Mouse (Mus musculus): ENCODE results near the gene Ece1. TPM values are rescaled to one million over a fixed set of nuclear protein-coding genes. Genes with fewer than 3 reads are reported as not detected.

Ece1 gene
- polyA plus RNA-seq, 1 experiment: 69.9 TPM

- Histone ChIP-seq H3ac (ENCODE audit: control insufficient read depth, insufficient read length) (no peak overlapping the region), H3K27me3 (ENCODE audit: control insufficient read depth, insufficient read depth, insufficient read length) (no peaks in the 10 kb centered on the region), H3K79me2 (ENCODE audit: control insufficient read depth, insufficient read depth) (no peaks in the 10 kb centered on the region), H3K4me2 (ENCODE audit: low read depth) (no peak overlapping the region), H3K4me3 (no peak overlapping the region), H3K36me3 (ENCODE audit: control insufficient read depth, insufficient read depth) (no peaks in the 10 kb centered on the region)
- TF ChIP-seq USF1 (IDR thresholded peaks at IDR 0.05; ENCODE audit: low read depth): no peak
- no peak for TF ChIP-seq TCF3 (IDR thresholded peaks at IDR 0.05; ENCODE audit: insufficient read length, low read depth)
- TF ChIP-seq MYOG (IDR thresholded peaks at IDR 0.05; ENCODE audit: control insufficient read depth in 1 of 3, insufficient read depth in 1 of 3, insufficient read length in 2 of 3, low read depth in 2 of 3): no peak
- no peak for TF ChIP-seq REST (IDR thresholded peaks at IDR 0.05; ENCODE audit: insufficient read depth, insufficient read length)
- TF ChIP-seq POLR2AphosphoS2 (IDR thresholded peaks at IDR 0.05; ENCODE audit: insufficient read length, low read depth): no peak
- TF ChIP-seq CEBPB (IDR thresholded peaks at IDR 0.05; ENCODE audit: insufficient read depth, poor library complexity, severe bottlenecking): no peak
- TF ChIP-seq TCF12 (IDR thresholded peaks at IDR 0.05; ENCODE audit: insufficient read depth, poor library complexity, severe bottlenecking): no peak
- no peak for TF ChIP-seq POLR2A (IDR thresholded peaks at IDR 0.05; ENCODE audit: insufficient read length, low read depth)
- no peak for TF ChIP-seq SRF (IDR thresholded peaks at IDR 0.05; ENCODE audit: control insufficient read depth, insufficient read length, low read depth)
- no peak for TF ChIP-seq E2F4 (IDR thresholded peaks at IDR 0.05; ENCODE audit: insufficient read depth)
- TF ChIP-seq MYOD1 (IDR thresholded peaks at IDR 0.05; ENCODE audit: control insufficient read depth in 1 of 3, insufficient read length in 2 of 3, low read depth in 2 of 3): no peak
- TF ChIP-seq MAX (IDR thresholded peaks at IDR 0.05; ENCODE audit: low read depth): no peak
Measured at GRCm38 (mm10) chr4:137855741-137856341, 6.2 kb upstream of the Ece1 start.

DNA sequence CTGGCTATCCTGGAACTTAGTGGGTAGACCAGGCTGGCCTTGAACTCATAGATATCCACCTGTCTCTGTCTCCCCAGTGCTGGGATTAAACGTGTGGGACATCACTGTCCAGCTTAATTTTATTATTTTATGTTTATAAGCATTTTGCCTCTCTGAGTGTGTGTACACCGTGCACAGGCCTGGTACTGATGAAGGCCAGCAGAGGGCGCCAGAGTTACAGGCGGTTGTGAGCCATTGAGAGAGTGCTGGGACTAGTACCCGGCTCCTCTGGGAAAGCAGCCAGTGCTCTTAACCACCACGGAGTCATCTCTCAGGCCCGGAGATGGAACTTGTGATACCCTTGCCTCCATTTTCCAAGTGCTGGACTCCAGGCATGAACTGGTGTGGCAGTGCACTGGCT, 4.9 kb upstream of the Ece1 start:
- no peak overlapping the region for H3ac ChIP-seq (ENCODE audit: control insufficient read depth, insufficient read length)
- H3K79me2 ChIP-seq (ENCODE audit: control insufficient read depth, insufficient read depth): no peaks in the 10 kb centered on the region
- H3K27me3 ChIP-seq (ENCODE audit: control insufficient read depth, insufficient read depth, insufficient read length): no peaks in the 10 kb centered on the region
- H3K4me2 ChIP-seq (ENCODE audit: low read depth): no peak overlapping the region
- no peak overlapping the region for H3K4me3 ChIP-seq
- no peaks in the 10 kb centered on the region for H3K36me3 ChIP-seq (ENCODE audit: control insufficient read depth, insufficient read depth)
- no peak for TF ChIP-seq MAX (IDR thresholded peaks at IDR 0.05; ENCODE audit: low read depth)
- no peak for TF ChIP-seq TCF12 (IDR thresholded peaks at IDR 0.05; ENCODE audit: insufficient read depth, poor library complexity, severe bottlenecking)
- TF ChIP-seq TCF3 (IDR thresholded peaks at IDR 0.05; ENCODE audit: insufficient read length, low read depth): no peak
- no peak for TF ChIP-seq MYOG (IDR thresholded peaks at IDR 0.05; ENCODE audit: control insufficient read depth in 1 of 3, insufficient read depth in 1 of 3, insufficient read length in 2 of 3, low read depth in 2 of 3)
- no peak for TF ChIP-seq SRF (IDR thresholded peaks at IDR 0.05; ENCODE audit: control insufficient read depth, insufficient read length, low read depth)
- TF ChIP-seq E2F4 (IDR thresholded peaks at IDR 0.05; ENCODE audit: insufficient read depth): no peak
- TF ChIP-seq REST (IDR thresholded peaks at IDR 0.05; ENCODE audit: insufficient read depth, insufficient read length): no peak
- no peak for TF ChIP-seq MYOD1 (IDR thresholded peaks at IDR 0.05; ENCODE audit: control insufficient read depth in 1 of 3, insufficient read length in 2 of 3, low read depth in 2 of 3)
- TF ChIP-seq USF1 (IDR thresholded peaks at IDR 0.05; ENCODE audit: low read depth): no peak
- TF ChIP-seq CEBPB (IDR thresholded peaks at IDR 0.05; ENCODE audit: insufficient read depth, poor library complexity, severe bottlenecking): no peak
- no peak for TF ChIP-seq POLR2AphosphoS2 (IDR thresholded peaks at IDR 0.05; ENCODE audit: insufficient read length, low read depth)
- TF ChIP-seq POLR2A (IDR thresholded peaks at IDR 0.05; ENCODE audit: insufficient read length, low read depth): no peak

GRCm38 (mm10) chr4:137858371-137858770, 3.7 kb upstream of the Ece1 start:
- Histone ChIP-seq H3K4me2 (ENCODE audit: low read depth) (no peak overlapping the region), H3ac (ENCODE audit: control insufficient read depth, insufficient read length) (no peak overlapping the region), H3K36me3 (ENCODE audit: control insufficient read depth, insufficient read depth) (no peaks in the 10 kb centered on the region), H3K79me2 (ENCODE audit: control insufficient read depth, insufficient read depth) (peaks cover 11% of the 10 kb centered on the region), H3K27me3 (ENCODE audit: control insufficient read depth, insufficient read depth, insufficient read length) (no peaks in the 10 kb centered on the region), H3K4me3 (no peak overlapping the region)
- no peak for TF ChIP-seq MYOD1 (IDR thresholded peaks at IDR 0.05; ENCODE audit: control insufficient read depth in 1 of 3, insufficient read length in 2 of 3, low read depth in 2 of 3)
- TF ChIP-seq SRF (IDR thresholded peaks at IDR 0.05; ENCODE audit: control insufficient read depth, insufficient read length, low read depth): no peak
- no peak for TF ChIP-seq TCF12 (IDR thresholded peaks at IDR 0.05; ENCODE audit: insufficient read depth, poor library complexity, severe bottlenecking)
- no peak for TF ChIP-seq CEBPB (IDR thresholded peaks at IDR 0.05; ENCODE audit: insufficient read depth, poor library complexity, severe bottlenecking)
- no peak for TF ChIP-seq MAX (IDR thresholded peaks at IDR 0.05; ENCODE audit: low read depth)
- no peak for TF ChIP-seq USF1 (IDR thresholded peaks at IDR 0.05; ENCODE audit: low read depth)
- TF ChIP-seq MYOG (IDR thresholded peaks at IDR 0.05; ENCODE audit: control insufficient read depth in 1 of 3, insufficient read depth in 1 of 3, insufficient read length in 2 of 3, low read depth in 2 of 3): no peak
- no peak for TF ChIP-seq POLR2AphosphoS2 (IDR thresholded peaks at IDR 0.05; ENCODE audit: insufficient read length, low read depth)
- no peak for TF ChIP-seq E2F4 (IDR thresholded peaks at IDR 0.05; ENCODE audit: insufficient read depth)
- no peak for TF ChIP-seq TCF3 (IDR thresholded peaks at IDR 0.05; ENCODE audit: insufficient read length, low read depth)

DNA sequence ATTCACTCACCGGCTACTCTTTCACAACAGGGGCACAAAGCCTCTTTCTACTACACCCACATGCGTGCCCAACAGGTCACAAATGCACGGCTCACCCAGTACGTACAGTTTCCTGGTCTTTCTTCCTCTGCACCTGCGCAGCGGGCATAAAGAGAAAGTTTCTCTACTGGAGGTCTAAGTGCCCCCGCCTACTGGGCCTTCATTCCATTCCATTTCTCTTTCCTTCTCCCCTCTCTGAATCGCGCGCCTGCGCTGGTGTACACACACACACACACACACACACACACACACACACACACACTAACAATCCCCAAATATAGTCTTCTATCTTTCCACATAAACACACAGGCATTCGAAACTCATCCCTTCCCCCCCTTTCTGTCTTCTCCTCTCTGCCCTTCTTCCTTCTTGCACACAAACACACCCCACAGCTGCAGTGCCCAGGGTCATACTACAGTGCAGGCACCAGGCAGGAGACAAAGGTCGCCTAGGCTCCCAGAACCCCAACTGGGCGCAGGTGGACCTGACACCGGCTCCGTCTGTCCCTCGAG, 501 bp upstream of the Ece1 start:
- TF ChIP-seq TCF3 (IDR thresholded peaks at IDR 0.05; ENCODE audit: insufficient read length, low read depth): no peak
- no peak for TF ChIP-seq USF1 (IDR thresholded peaks at IDR 0.05; ENCODE audit: low read depth)
- TF ChIP-seq MYOG (IDR thresholded peaks at IDR 0.05; ENCODE audit: control insufficient read depth in 1 of 3, insufficient read depth in 1 of 3, insufficient read length in 2 of 3, low read depth in 2 of 3): no peak
- TF ChIP-seq MYOD1 (IDR thresholded peaks at IDR 0.05; ENCODE audit: control insufficient read depth in 1 of 3, insufficient read length in 2 of 3, low read depth in 2 of 3): no peak
- TF ChIP-seq SRF (IDR thresholded peaks at IDR 0.05; ENCODE audit: control insufficient read depth, insufficient read length, low read depth): no peak
- TF ChIP-seq POLR2A (IDR thresholded peaks at IDR 0.05; ENCODE audit: insufficient read length, low read depth): no peak
- no peak for TF ChIP-seq E2F4 (IDR thresholded peaks at IDR 0.05; ENCODE audit: insufficient read depth)
- no peak for TF ChIP-seq TCF12 (IDR thresholded peaks at IDR 0.05; ENCODE audit: insufficient read depth, poor library complexity, severe bottlenecking)
- TF ChIP-seq CEBPB (IDR thresholded peaks at IDR 0.05; ENCODE audit: insufficient read depth, poor library complexity, severe bottlenecking): no peak
- no peak for TF ChIP-seq POLR2AphosphoS2 (IDR thresholded peaks at IDR 0.05; ENCODE audit: insufficient read length, low read depth)
- TF ChIP-seq MAX (IDR thresholded peaks at IDR 0.05; ENCODE audit: low read depth): no peak
- Histone ChIP-seq H3K4me2 (ENCODE audit: low read depth) (peak overlapping the region; percentile 58), H3K4me3 (peak overlapping the region; percentile 76), H3ac (ENCODE audit: control insufficient read depth, insufficient read length) (peak overlapping the region; percentile 60), H3K36me3 (ENCODE audit: control insufficient read depth, insufficient read depth) (no peaks in the 10 kb centered on the region), H3K79me2 (ENCODE audit: control insufficient read depth, insufficient read depth) (peaks cover 39% of the 10 kb centered on the region), H3K27me3 (ENCODE audit: control insufficient read depth, insufficient read depth, insufficient read length) (no peaks in the 10 kb centered on the region)

All from myocyte (in vitro differentiated cells).